Mouse (Mus musculus) frontal cortex, adult 2 months (tissue): ENCODE measurements around the gene Pnpla1. TPM values are rescaled to one million over a fixed set of nuclear protein-coding genes. Genes with fewer than 3 reads are reported as not detected.
"Not testable (repeated sequence)": the region's sequence is repeated elsewhere in the genome, so short reads cannot be mapped to it uniquely, and the experiment has no call there.

Source experiments
- DNase-seq, 2 experiments: peaks; one replicate each; pipeline ENCODE4 v3.0.0; 2022; ENCODE audit warnings: low spot score in 1 of 2; ENCODE audit errors: extremely low spot score in 1 of 2
- polyA plus RNA-seq: library from polyadenylated mRNA; depleted of rRNA; stranded (reverse); fragments of >200 nt; gene quantifications from 2 replicates; pipeline ENCODE4 v1.2.3, GENCODE M21; 2012; rRNA removed

Gene Pnpla1
- polyA plus RNA-seq: 0.22 and 0.23 TPM in 2 replicates

DNA sequence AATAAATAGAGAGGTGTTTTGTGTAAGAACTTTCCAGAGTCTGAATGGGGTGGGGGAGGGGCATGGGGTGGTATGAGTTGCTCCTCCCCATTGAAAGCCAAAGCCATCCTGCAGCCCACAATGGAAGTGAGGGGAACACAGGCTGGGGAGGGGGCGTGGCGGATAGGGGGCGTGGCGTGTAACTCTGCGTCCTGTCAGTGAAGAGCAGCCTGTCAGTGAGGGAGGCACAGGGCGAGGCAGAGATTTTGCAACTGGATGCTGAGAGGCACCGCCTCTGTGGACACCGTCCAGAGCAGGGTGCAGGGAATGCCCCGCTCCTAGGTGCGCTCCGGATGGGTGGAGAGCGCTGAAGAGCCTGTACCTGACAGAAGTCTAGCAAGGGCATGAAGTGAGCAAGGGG, at the start of gene Pnpla1:
TSS of gene Pnpla1 (plus strand) at position 207 of the 400 bp plus-strand sequence.
- DNase-seq: no peak

DNA sequence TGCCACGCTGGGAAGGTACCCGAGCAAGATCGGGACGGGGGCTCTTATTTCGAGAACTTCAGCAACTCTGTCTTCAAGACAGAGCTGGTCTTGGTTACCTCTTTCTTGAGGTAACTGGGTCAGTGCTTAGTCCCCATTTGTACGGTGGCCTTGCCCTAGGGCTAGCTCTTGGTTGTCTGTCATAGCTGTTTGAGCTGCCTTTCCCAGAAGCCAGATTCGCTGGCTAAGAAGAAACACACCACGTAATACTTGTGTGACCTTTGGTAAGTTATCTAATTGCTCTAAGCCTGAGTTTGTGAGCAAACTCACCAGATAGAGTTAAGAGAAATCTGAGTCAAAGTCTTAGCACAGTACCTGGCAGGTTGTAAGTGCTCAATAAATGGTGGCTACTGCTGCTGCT, 49.5 kb upstream of the Pnpla1 start:
- no peak for DNase-seq

DNA sequence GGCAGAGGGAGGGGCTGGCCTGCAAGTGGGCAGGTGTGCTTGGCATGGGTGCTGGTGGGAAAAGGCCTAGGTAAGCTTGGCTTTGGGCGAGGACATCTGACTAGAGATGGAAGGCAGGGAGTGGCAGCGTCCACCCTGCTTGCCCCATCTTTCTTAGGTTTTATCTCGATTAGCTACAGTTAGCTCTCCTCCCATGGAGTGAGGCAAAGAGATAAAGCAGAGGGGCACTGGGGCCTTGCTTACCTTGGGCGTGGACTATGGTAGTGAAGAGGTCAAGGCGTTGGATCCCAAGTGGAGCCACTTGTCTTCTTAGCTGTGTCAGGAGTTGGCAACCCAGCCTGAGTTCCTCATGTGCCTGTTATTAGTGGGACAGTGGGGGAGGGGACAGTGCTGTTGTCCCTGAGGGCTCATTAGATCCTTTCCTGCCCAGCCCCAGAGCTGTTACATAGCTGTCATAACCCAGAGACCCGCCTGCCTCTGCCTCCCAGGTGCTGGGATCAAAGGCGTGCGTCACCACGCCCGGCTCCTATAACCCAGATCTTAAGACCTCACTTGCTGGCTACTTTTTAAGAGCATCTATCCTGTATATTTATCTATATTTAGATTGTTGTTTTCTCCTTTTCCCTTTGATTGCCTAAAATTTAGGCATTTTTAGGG, 48.9 kb upstream of the Pnpla1 start:
- DNase-seq: no peak

DNA sequence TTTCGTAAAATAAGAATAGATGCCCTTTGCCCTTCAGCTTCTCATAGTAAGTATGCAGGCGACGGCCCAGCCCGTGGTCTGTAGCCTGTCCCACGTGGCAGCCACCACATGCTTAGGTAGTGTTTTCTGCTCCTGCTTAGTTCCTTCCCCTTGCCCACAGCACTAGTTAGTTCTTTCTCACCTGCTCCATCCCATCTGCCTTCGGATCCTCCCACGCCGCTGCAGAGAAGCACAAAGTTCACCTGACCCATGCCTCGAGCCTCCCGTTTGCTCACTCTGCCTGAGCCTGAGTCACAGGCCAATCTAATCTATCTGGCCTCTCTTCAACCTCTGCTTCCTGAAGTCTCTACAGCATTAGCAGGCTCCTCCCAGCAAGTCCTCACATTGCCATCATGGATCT, 45.9 kb upstream of the Pnpla1 start:
- no peak for DNase-seq

DNA sequence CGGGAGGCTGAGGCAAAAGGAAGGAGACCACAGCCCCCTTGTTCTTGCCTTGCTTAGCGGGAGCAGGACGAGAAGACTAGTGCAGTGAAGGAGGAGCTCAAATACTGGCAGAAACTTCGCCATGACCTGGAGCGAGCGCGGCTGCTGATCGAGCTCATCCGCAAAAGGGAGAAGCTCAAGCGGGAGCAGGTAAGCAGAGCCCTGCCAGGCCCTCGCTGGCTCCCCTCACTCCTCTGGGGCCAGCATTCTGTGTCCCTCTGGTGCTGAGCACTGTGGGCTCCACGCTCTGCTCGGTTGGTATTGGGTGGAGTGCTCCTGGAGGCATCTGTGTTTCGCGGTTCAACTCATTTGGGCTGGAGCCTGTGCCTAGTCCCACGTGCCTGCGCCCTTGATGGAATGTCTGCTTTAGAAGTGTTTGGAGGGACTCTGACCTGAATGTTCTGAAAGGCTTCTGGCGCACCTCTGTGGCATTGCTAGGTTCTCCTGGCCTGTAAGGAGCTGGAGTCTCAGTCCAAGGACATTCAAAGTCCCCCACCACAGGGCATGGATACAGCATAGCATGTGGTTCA, 43.6 kb upstream of the Pnpla1 start:
- DNase-seq: no peak

DNA sequence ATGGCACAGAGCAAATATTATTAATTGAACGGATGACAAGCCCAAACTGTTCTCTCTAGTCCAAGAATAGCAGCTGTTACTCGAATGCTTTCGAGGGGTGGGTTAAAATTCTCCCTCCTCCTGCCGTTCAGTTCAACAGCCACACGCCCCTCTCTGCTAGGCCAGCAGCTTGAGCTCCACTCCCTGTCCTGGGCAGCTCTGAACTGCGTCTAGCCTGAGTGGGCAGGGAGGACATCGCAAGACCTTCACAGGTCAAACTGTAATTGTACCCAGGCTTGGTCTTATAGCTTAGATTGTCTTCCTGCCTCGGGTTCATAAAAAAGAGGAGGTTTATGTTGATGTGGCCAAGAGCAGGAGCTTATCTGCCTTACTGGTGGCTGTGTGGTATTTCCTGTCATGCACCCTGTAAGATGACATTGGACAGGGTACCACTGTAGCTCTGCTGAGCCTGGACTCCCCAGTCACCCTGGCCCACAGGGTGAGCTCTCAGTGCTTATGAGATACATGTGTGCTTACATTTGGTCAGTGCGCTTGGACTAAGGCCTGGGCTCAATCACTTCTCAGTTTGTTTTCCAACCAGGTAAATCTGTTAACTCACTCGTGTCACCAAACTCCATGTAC, 42.7 kb upstream of the Pnpla1 start:
- DNase-seq: no peak

DNA sequence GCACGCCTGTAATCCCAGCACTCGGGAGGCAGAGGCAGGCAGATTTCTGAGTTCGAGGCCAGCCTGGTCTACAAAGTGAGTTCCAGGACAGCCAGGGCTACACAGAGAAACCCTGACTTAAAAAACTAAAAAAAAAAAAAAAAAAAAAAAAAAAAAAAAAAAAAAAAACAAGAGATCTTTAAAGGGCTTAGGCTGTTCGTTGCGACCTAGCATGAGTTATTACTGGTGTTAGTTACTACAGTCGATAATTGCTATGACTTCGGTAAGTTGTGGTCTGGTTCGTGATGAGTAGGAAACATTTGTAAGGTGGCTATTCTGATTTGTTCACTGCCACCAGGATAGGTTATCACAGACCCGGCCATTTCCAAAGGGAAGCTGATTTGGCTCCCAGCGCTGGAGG, 41.9 kb upstream of the Pnpla1 start:
- not testable (repeated sequence) for DNase-seq

DNA sequence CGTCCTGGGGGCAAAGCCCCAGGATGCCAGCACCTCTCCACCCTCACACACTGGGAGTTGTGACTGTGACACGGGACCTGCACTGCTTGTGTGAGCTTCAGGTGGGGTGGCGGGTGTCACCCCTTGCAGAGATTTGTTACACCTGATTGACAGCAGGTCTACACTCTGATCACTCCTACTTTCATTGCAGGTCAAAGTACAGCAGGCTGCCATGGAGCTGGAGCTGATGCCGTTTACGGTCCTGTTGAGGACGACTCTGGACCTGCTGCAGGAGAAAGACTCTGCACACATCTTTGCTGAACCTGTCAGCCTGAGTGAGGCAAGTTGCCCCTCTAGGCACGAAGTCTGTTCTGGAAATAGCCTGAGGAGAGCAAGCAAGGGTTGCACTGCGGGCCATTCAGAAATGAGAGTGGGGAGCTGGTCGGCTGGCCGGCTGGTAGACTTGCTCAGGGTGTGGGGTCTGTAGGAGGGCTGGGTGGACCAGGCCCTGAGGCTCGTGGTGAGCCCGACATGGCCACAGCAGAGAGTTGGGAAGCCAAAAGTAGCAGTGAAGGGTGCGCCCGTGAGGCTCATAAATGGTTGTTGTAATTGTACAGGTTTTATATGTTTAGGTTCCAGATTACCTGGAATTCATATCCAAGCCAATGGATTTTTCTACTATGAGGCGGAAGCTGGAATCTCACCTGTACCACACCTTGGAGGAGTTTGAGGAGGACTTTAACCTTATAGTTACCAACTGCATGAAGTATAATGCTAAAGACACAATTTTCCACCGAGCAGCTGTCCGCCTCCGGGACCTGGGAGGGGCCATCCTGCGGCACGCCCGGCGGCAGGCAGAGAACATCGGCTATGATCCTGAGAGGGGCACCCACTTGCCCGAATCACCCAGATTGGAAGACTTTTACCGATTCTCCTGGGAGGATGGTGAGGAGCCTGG, 41.1 kb upstream of the Pnpla1 start:
- DNase-seq: no peak

DNA sequence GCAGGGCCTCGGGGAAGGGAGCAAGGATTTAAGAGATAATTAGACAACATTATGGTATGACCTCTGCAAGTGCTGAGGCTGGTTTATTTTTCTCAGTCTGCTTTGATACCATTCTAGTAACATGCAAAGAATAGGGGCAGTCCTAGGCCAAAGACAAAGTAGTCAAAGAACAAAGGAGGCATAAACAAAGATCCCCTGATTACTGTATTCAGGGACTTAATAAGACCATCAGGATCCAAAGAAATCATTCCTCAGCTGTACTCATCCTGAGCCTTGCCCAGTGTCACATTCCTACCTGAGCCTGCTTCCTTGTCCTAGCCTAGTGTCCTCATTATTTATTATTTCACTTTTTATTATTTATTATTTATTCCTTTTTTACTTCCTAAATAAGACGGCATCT, 38.0 kb upstream of the Pnpla1 start:
- no peak for DNase-seq

DNA sequence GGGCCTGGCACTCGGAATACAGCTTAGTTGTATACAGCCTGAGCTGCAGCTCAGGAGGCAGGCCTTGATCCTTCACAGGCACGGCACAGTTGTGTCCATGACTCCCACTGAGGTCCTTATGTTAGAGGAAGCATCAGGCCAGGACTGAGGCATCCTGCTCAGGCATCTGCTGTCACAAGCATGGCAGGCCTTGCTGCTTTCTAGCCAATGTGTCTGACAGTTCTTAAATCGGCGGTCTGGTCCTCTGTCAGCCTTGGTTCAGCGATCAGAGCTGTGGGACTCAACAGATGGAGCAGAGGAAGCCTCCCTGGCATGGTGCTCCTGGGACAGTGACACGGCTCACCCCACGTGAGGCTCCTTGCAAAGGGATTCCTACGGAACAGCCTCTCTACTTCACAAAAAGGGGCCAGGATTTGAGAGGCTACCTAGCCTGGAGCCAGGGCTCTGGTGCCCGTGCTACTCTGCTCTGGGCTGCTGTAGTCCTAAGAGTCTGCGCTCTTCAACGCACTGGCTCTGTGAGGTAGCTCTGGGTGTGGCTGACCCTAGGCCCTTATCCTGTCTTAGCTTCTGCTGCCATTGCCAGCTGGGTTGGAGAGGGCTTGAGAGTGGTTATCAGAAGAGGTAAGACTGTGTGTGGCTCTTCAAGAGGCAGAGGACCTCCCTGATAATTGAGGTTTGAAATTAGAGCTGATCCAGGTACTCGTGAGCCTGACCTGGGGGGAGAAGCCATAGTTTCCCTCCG, 35.0 kb upstream of the Pnpla1 start:
- DNase-seq: no peak

DNA sequence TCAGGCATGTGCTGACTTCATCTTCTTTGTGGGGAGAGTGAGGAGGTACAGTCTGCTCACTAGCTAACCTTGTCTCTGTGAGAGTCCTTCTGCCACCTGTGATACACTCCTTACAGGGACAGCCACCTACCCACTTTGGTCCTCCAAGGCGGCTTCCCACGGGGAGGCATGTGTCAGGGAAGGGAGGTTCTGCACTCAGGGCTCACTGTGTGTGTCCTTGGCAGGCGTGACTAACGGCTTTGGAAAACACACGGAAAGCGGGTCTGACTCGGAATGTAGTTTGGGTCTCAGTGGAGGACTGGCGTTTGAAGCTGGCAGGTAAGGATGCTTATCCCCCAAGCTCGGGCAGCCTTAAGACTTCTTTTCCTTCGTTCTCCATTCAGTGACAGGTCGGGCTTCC, 34.5 kb upstream of the Pnpla1 start:
- DNase-seq: no peak

DNA sequence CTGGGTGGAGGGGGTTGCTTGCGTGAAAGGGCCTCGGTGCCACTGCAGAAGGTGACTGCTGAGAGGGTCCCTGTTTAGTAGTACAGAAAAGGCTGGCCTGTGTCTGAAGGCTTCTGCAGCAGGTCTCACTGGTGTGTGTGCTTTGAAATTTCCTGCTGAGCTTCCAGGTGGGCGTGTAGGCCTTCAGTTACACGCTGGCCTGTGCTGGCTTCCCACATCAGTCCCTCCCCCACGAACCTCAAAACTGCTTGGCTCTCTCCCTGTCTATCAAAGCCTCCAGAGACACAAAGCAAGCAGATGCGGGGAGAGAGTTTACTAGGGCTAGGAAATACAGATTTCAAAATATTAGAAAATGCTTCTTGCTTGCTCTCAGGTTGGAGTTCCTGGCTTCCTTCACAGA, 33.3 kb upstream of the Pnpla1 start:
- peak; percentile 58 to 71 for DNase-seq

DNA sequence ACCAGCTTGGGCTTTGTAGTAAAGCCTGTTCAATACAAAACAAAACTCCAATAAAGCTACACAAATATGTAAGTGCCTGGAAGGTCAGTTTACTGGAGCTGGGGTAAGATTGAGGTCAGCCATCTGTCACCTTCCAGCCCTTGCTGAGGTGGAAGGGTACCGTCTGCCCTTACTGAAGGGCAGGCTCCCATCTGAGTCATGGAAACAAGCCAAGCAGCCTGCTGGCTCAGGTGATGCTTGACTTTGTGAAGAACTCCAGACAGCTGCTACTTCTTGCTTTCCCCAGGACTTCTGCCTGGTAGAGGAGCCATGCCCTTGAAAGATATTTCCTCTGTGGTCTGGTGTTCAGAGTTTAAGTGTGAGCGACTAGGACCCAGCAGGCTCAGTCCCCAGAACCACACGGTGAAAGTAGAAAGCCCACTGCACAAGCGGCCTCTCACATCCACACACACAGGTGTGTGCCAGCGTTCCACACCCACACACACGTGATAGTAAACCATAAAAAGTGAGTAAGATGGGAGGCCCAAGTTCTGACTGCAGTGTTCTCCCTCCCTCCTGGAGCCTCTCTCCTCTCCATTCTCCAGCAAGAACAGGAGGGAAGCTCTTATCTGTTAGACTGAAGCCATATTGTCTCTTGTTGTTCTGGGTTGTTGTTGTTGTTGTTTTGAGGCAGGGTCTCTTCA, 32.7 kb upstream of the Pnpla1 start:
- DNase-seq: no peak

DNA sequence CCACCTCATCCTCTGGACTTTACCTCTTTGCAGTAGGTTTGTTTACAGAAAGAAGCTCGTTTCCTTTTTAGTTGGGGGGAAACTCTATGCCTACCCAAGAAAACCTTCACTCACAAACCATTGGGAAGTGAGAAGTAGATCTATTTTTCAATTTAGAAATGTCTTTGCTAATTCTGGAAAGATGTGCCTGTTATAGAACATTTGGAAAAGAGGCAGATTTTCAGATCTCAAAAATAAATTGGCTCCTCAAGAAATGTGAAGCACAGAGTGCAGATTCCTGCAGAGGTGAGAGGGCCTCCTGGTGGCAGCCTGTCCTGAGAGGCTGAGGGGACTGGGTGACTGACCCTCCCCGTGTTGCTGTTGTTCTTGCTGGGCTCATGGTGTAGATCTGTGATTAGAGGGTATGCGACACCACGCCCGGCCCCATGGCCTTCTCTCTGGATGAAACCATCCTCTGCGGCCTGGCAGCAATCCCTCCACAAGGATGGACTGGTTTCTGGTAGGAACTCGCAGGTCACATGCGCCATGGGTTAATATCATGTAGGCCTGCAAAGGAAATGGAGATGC, 30.5 kb upstream of the Pnpla1 start:
- DNase-seq: peak; percentile 28 to 33

DNA sequence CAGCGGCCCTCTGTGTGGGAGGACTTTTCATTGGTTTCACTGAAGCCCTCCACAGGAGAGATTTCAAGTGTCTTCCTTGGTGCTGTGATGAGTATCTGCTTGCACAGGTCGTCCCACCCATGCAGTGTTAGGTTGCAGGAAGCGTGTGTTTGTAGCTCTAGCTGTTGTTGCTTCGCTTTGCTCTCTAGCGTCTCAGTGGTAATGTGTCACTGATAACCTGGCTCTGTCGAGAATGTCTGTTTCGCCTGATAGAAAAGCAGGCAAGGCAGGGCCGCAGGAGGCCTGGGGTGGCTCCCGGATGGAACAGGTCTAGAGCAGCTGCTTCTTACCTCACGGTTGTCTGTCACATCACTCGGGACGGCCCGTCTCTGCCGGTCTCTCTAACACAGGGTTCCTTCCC, 29.1 kb upstream of the Pnpla1 start:
- DNase-seq: no peak

DNA sequence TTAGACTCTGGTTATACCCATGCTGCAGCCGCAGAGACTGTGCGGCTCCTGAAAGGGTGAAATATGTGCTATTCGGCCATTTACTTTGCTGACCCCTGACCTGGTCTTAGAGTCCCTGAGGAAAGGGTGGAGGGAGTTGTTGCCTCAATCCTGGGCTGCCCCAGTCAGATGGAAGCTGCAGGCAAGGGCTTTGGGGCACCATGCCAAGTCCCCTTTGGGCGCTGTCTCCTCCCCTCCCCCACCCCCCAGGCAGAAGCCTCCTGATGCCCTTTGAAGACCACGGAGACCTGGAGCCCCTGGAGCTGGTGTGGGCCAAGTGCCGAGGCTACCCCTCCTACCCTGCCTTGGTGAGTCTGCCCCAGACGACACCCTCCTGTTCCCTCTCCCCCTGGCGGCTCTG, 27.1 kb upstream of the Pnpla1 start:
- DNase-seq: no peak

DNA sequence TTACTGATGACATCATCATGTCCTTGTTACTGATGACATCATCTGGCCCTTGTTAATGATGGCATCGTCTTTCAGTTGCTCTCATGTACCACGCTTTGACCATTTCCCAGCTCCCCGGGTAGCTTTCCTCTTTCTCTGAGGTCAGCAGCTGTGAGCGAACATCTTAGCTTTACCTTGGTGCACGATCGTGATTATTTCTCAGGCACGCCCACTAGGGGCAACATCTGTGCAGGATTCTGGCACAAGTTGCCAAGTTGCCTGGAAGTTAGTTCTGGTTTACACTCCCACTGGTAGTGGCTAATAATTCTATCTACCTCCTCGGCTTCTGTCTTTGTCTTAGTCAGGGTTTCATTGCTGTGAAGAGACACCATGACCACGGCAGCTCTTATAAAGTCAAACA, 26.2 kb upstream of the Pnpla1 start:
- DNase-seq: no peak

DNA sequence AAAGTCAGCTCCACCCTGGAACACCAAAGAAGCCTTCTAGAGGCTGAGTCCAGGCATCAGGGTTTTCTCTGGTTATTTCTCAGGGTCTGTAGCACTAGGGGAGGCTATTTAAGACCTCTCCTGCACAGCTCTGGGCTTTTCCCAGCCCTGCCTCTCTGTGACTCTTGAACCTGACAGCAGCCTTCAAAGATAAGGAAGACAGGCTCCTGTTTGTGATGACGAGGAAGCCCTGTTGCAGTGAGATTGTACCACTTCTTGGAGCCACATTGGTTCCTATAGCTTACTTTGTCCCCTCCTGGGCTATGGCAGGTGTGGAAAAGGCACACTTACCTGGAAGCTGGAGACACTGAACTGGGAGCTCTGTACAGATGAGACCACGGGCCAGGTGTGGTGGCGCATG, 25.3 kb upstream of the Pnpla1 start:
- no peak for DNase-seq

DNA sequence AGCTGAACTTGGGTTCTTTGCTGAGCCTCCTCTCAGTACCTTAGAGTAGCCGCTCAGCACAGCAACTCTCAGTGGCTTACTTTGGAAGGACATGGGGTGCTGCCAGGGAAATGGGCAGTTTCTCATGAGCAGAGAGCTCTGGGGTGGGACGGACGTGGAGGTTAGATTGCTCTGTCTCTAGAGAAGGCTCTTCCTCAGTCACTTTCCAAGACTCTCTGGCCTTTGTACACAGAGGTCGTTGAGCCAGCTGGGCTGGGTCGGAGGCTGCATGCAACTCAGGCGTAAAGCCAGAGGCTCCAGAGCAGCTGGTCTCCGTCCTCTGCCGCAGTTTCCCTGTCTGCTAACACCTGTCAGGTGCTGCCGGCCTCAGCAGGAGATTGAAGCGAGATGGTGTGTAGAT, 23.5 kb upstream of the Pnpla1 start:
- DNase-seq: no peak

DNA sequence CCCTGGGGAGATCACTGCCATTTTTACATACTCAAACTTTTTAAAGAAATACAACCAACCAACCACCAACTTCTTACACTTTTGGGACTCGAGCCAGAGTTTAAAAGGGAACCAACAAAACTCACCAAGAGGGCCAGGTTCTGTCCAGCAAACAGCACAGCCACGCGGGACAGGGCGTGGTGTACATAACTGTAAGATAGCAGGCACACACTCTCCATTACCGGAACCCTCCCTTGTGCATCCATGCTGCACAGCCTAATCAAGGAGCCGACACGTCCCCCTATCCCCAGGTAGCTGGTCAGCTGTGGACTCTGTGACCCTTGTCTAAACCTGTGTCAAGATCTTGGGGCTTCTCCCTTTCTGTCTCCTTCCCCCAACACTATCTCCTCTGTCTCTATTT, 20.4 kb upstream of the Pnpla1 start:
- no peak for DNase-seq
